In genomic region chr2:91429146-91429545, GRCm38 (mm10) we compare ENCODE assay signal across 21 mouse cellular contexts. TPM values are rescaled to one million over a fixed set of nuclear protein-coding genes. Genes with fewer than 3 reads are reported as not detected.
DNase-seq lines count a peak whose midpoint lies in the region; ATAC-seq lines count a peak whose summit lies in the region.
"Had no signal": no experiment of that assay in that cellular context is flagged by ENCODE, and none has a peak within 500 bp of the region (broad histone marks: within the 10 kb centered on the region; RNA-seq: fewer than 3 reads in every experiment).

No protein-coding gene starts in this region.

- H3K4me1 ChIP-seq in forebrain, embryonic 11.5 days (replicated peaks; ENCODE audit: control insufficient read depth, insufficient read depth, low read length): peaks cover 21% of the 10 kb centered on the region
- H3K4me1 ChIP-seq in forebrain, embryonic 16.5 days (replicated peaks; ENCODE audit: control insufficient read depth, insufficient read depth, low read length): peaks cover 21% of the 10 kb centered on the region
- peaks cover 44% of the 10 kb centered on the region for H3K4me1 ChIP-seq in hindbrain, embryonic 10.5 days (replicated peaks)
- H3K4me1 ChIP-seq in hindbrain, embryonic 16.5 days (ENCODE audit: control insufficient read depth, insufficient read depth, low read depth, low read length): peaks cover 12% of the 10 kb centered on the region
- peaks cover 28% of the 10 kb centered on the region for H3K4me1 ChIP-seq in hindbrain, embryonic 12.5 days
- H3K4me1 ChIP-seq in midbrain, embryonic 16.5 days (ENCODE audit: control insufficient read depth, insufficient read depth, low read length): peaks cover 24% of the 10 kb centered on the region
- H3K4me1 ChIP-seq: liver, embryonic 13.5 days had no signal

- no peak overlapping the region for H3K9ac ChIP-seq in forebrain, embryonic 11.5 days (ENCODE audit: low read length)
- H3K9ac ChIP-seq in forebrain, embryonic 16.5 days (replicated peaks; ENCODE audit: low read depth, low read length): no peak overlapping the region
- no peak overlapping the region for H3K9ac ChIP-seq in hindbrain, embryonic 16.5 days (ENCODE audit: low read depth, low read length)
- H3K9ac ChIP-seq in hindbrain, embryonic 12.5 days: no peak overlapping the region
- H3K9ac ChIP-seq in midbrain, embryonic 16.5 days (ENCODE audit: low read depth, low read length): no peak overlapping the region
- H3K9ac ChIP-seq: limb, embryonic 12.5 days; liver, embryonic 13.5 days; neural tube, embryonic 15.5 days had no signal

- DNase-seq in forebrain, embryonic 11.5 days (ENCODE audit: low spot score): no peak
- no peak for DNase-seq in hindbrain, embryonic 10.5 days (ENCODE audit: low spot score)
- no peak for DNase-seq in cerebellum, postnatal 10 days
- DNase-seq in gastrocnemius, postnatal 4 days (ENCODE audit: low spot score in 2 of 2): no peak
- DNase-seq: adrenal gland, adult 2 months; cerebellum, adult 11 months; cerebellum, postnatal 25 days; heart, postnatal 36 days; kidney, adult 11 months; kidney, postnatal 10 days; liver, embryonic 13.5 days; right cerebral cortex, postnatal 4 days; thymus, postnatal 36 days had no signal

- H3K27ac ChIP-seq in forebrain, embryonic 11.5 days (ENCODE audit: low read depth, low read length): peak overlapping the region; percentile 82; the same call in 1 of the 2 replicates
- no peak overlapping the region for H3K27ac ChIP-seq in forebrain, embryonic 16.5 days (ENCODE audit: low read length)
- peak overlapping the region; percentile 84 for H3K27ac ChIP-seq in hindbrain, embryonic 10.5 days
- H3K27ac ChIP-seq in hindbrain, embryonic 16.5 days (ENCODE audit: low read depth, low read length): no peak overlapping the region; the same call in 1 of the 2 replicates
- peak overlapping the region; percentile 67 for H3K27ac ChIP-seq in hindbrain, embryonic 12.5 days
- H3K27ac ChIP-seq in midbrain, embryonic 16.5 days (ENCODE audit: low read length): peak overlapping the region; percentile 31; the same call in 1 of the 2 replicates
- H3K27ac ChIP-seq: liver, embryonic 13.5 days had no signal

- no peaks in the 10 kb centered on the region for H3K36me3 ChIP-seq in forebrain, embryonic 11.5 days (ENCODE audit: control insufficient read depth, insufficient read depth, low read length)
- H3K36me3 ChIP-seq in forebrain, embryonic 16.5 days (ENCODE audit: control insufficient read depth, insufficient read depth): no peaks in the 10 kb centered on the region
- H3K36me3 ChIP-seq in hindbrain, embryonic 10.5 days: no peaks in the 10 kb centered on the region
- H3K36me3 ChIP-seq in hindbrain, embryonic 16.5 days (ENCODE audit: control insufficient read depth, insufficient read depth, low read length): no peaks in the 10 kb centered on the region
- no peaks in the 10 kb centered on the region for H3K36me3 ChIP-seq in hindbrain, embryonic 12.5 days
- no peaks in the 10 kb centered on the region for H3K36me3 ChIP-seq in midbrain, embryonic 16.5 days (ENCODE audit: control insufficient read depth, insufficient read depth, low read length)
- H3K36me3 ChIP-seq: limb, embryonic 12.5 days; liver, embryonic 13.5 days; neural tube, embryonic 15.5 days had no signal

- ATAC-seq in forebrain, embryonic 11.5 days (replicated peaks; ENCODE audit: low FRiP score): no peak
- ATAC-seq in forebrain, embryonic 16.5 days: no peak
- ATAC-seq in hindbrain, embryonic 16.5 days: no peak
- no peak for ATAC-seq in hindbrain, embryonic 12.5 days (ENCODE audit: low FRiP score)
- ATAC-seq in midbrain, embryonic 16.5 days: no peak

- 89% methylated on average over 3 of the region's 3 CpGs for WGBS in forebrain, embryonic 11.5 days
- 79% methylated on average over 3 of the region's 3 CpGs for WGBS in forebrain, embryonic 16.5 days
- 78% methylated on average over 3 of the region's 3 CpGs for WGBS in hindbrain, embryonic 10.5 days
- 82% methylated on average over 3 of the region's 3 CpGs for WGBS in hindbrain, embryonic 16.5 days
- 78% methylated on average over 3 of the region's 3 CpGs for WGBS in hindbrain, embryonic 12.5 days
- 74% methylated on average over 3 of the region's 3 CpGs for WGBS in midbrain, embryonic 16.5 days

- no peak overlapping the region for H3K4me3 ChIP-seq in forebrain, embryonic 11.5 days (ENCODE audit: low read depth, low read length)
- no peak overlapping the region for H3K4me3 ChIP-seq in forebrain, embryonic 16.5 days (replicated peaks; ENCODE audit: low read length)
- H3K4me3 ChIP-seq in hindbrain, embryonic 10.5 days: no peak overlapping the region
- H3K4me3 ChIP-seq in hindbrain, embryonic 16.5 days (ENCODE audit: low read length): no peak overlapping the region
- no peak overlapping the region for H3K4me3 ChIP-seq in hindbrain, embryonic 12.5 days
- H3K4me3 ChIP-seq in midbrain, embryonic 16.5 days (ENCODE audit: low read depth, low read length): no peak overlapping the region
- H3K4me3 ChIP-seq: limb, embryonic 12.5 days; liver, embryonic 13.5 days; myocyte; neural tube, embryonic 15.5 days had no signal

- no peaks in the 10 kb centered on the region for H3K9me3 ChIP-seq in forebrain, embryonic 11.5 days (ENCODE audit: control insufficient read depth, low read length)
- no peaks in the 10 kb centered on the region for H3K9me3 ChIP-seq in forebrain, embryonic 16.5 days (ENCODE audit: control insufficient read depth, low read length)
- no peaks in the 10 kb centered on the region for H3K9me3 ChIP-seq in hindbrain, embryonic 10.5 days
- no peaks in the 10 kb centered on the region for H3K9me3 ChIP-seq in hindbrain, embryonic 16.5 days (ENCODE audit: control insufficient read depth, low read length)
- no peaks in the 10 kb centered on the region for H3K9me3 ChIP-seq in hindbrain, embryonic 12.5 days (replicated peaks)
- no peaks in the 10 kb centered on the region for H3K9me3 ChIP-seq in midbrain, embryonic 16.5 days (replicated peaks; ENCODE audit: control insufficient read depth, low read length, poor library complexity, severe bottlenecking)
- H3K9me3 ChIP-seq: limb, embryonic 12.5 days; liver, embryonic 13.5 days; neural tube, embryonic 15.5 days had no signal

- H3K4me2 ChIP-seq in forebrain, embryonic 11.5 days (ENCODE audit: low read depth, low read length, severe bottlenecking): no peak overlapping the region
- no peak overlapping the region for H3K4me2 ChIP-seq in forebrain, embryonic 16.5 days (ENCODE audit: low read length)
- no peak overlapping the region for H3K4me2 ChIP-seq in hindbrain, embryonic 16.5 days (ENCODE audit: low read length)
- H3K4me2 ChIP-seq in hindbrain, embryonic 12.5 days (replicated peaks): no peak overlapping the region
- no peak overlapping the region for H3K4me2 ChIP-seq in midbrain, embryonic 16.5 days (ENCODE audit: low read length)
- H3K4me2 ChIP-seq: limb, embryonic 12.5 days; liver, embryonic 13.5 days; neural tube, embryonic 15.5 days had no signal

- H3K27me3 ChIP-seq in forebrain, embryonic 11.5 days (ENCODE audit: control insufficient read depth, insufficient read depth, low read length): no peaks in the 10 kb centered on the region
- no peaks in the 10 kb centered on the region for H3K27me3 ChIP-seq in forebrain, embryonic 16.5 days (replicated peaks; ENCODE audit: control insufficient read depth, insufficient read depth, low read length)
- H3K27me3 ChIP-seq in hindbrain, embryonic 10.5 days (ENCODE audit: insufficient read depth, poor library complexity, severe bottlenecking): no peaks in the 10 kb centered on the region
- no peaks in the 10 kb centered on the region for H3K27me3 ChIP-seq in hindbrain, embryonic 16.5 days (replicated peaks; ENCODE audit: control insufficient read depth, insufficient read depth, low read length)
- H3K27me3 ChIP-seq in hindbrain, embryonic 12.5 days: no peaks in the 10 kb centered on the region
- H3K27me3 ChIP-seq in midbrain, embryonic 16.5 days (ENCODE audit: control insufficient read depth, insufficient read depth, low read depth, low read length): no peaks in the 10 kb centered on the region
- H3K27me3 ChIP-seq: CH12.LX; limb, embryonic 12.5 days; liver, embryonic 13.5 days; neural tube, embryonic 15.5 days had no signal

RNA-seq across cellular contexts. Expression of gene 1110051M20Rik, which starts 15.4 kb away (rescaled TPM):
- polyA plus RNA-seq in forebrain, embryonic 11.5 days (2014; fragmentation: Nextera tagmentation; extraction: Ambion mirVana): 102 and 114 TPM in 2 replicates
- 163 and 187 TPM in 2 replicates for polyA plus RNA-seq in forebrain, embryonic 16.5 days (2015; fragmentation: Nextera tagmentation; extraction: Ambion mirVana)
- polyA plus RNA-seq in hindbrain, embryonic 10.5 days (2016; fragmentation: Nextera tagmentation; extraction: Ambion mirVana): 86.4 and 96.7 TPM in 2 replicates
- polyA plus RNA-seq in hindbrain, embryonic 16.5 days (2015; fragmentation: Nextera tagmentation; extraction: Ambion mirVana): 161 and 163 TPM in 2 replicates
- 104 and 105 TPM in 2 replicates for polyA plus RNA-seq in hindbrain, embryonic 12.5 days (2016; fragmentation: Nextera tagmentation; extraction: Ambion mirVana)
- 173 and 178 TPM in 2 replicates for polyA plus RNA-seq in midbrain, embryonic 16.5 days (2015; fragmentation: Nextera tagmentation; extraction: Ambion mirVana)
- total RNA-seq in gastrocnemius, postnatal 4 days (2021): 10 to 100 TPM; 13.8 to 18.2 TPM

RNA-seq across cellular contexts. Expression of gene Lrp4, which starts 28.2 kb away (rescaled TPM):
- polyA plus RNA-seq in forebrain, embryonic 11.5 days (2014; fragmentation: Nextera tagmentation; extraction: Ambion mirVana): 10.2 and 11.3 TPM in 2 replicates
- polyA plus RNA-seq in forebrain, embryonic 16.5 days (2015; fragmentation: Nextera tagmentation; extraction: Ambion mirVana): 4.5 and 5.9 TPM in 2 replicates
- polyA plus RNA-seq in hindbrain, embryonic 10.5 days (2016; fragmentation: Nextera tagmentation; extraction: Ambion mirVana): 6.4 and 7.6 TPM in 2 replicates
- 4.5 and 5.3 TPM in 2 replicates for polyA plus RNA-seq in hindbrain, embryonic 16.5 days (2015; fragmentation: Nextera tagmentation; extraction: Ambion mirVana)
- 5.8 and 6.4 TPM in 2 replicates for polyA plus RNA-seq in hindbrain, embryonic 12.5 days (2016; fragmentation: Nextera tagmentation; extraction: Ambion mirVana)
- 3.6 and 5.0 TPM in 2 replicates for polyA plus RNA-seq in midbrain, embryonic 16.5 days (2015; fragmentation: Nextera tagmentation; extraction: Ambion mirVana)
- 10 to 100 TPM; 33.8 to 34.7 TPM for total RNA-seq in gastrocnemius, postnatal 4 days (2021)

Comparison
In these comparisons a context has a peak if more than half of its experiments do, and no peak if none do; other contexts are left out.
1. H3K27ac ChIP-seq: peak in forebrain, embryonic 11.5 days (single experiment), hindbrain, embryonic 10.5 days (single experiment), hindbrain, embryonic 12.5 days (single experiment) and midbrain, embryonic 16.5 days (single experiment); none in forebrain, embryonic 16.5 days (single experiment) and hindbrain, embryonic 16.5 days (single experiment).